Mouse (Mus musculus) heart, postnatal 36 days (tissue): ENCODE results near the gene Hip1. TPM values are rescaled to one million over a fixed set of nuclear protein-coding genes. Genes with fewer than 3 reads are reported as not detected.
"Not testable (repeated sequence)": the region's sequence is repeated elsewhere in the genome, so short reads cannot be mapped to it uniquely, and the experiment has no call there.

ENCODE experiments used
- DNase-seq, 2 experiments: peaks; one replicate each; pipeline ENCODE4 v3.0.0; 2021 to 2022
- intact Hi-C: fragments of 180-260 bp; cut with DNase I; formaldehyde crosslinking; loops from one replicate; pipeline ENCODE4 v1.15.1; 2025
- microRNA-seq, 2 experiments: library from miRNA; unstranded; fragments of <30 nt; microRNA quantifications; one replicate each; pipeline ENCODE4 v1.2.0; 2021; ENCODE audit warnings: borderline number of aligned reads in 2 of 2
- total RNA-seq, 2 experiments: library from RNA; stranded (reverse); gene quantifications; 2 replicates each; pipeline ENCODE4 v1.2.3; 2021

The Hip1 gene
- total RNA-seq, 2 experiments from 2014 or later, result 32.6 to 38.6 TPM

GRCm38 (mm10) chr5:135381356-135381925 is 163.5 kb downstream of the Hip1 start:
- peak in 1 of 2 experiments; percentile 26 for DNase-seq
- intact Hi-C loops, result no loop called here

DNA sequence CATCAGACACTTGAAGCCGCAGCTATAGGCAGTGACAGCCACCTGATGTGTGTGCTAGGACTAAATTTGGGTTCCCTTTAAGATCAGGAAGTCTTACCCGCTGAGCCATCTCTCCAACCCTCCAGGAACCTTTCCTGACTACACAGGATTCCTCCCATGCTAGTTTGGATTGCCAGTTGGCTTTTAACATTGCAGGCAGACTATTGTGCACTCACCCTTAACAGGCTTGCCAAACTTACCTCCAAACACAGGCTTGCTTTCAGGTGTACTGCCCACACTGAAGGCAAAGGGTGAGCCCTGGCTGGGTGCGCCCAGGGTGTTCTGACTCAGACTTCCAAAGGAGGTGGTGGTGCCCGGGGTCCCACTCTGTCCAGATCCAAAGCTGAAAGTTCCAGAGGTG is 164.2 kb downstream of the Hip1 start:
- intact Hi-C loops, result no loop called here
- DNase-seq, result no peak

DNA sequence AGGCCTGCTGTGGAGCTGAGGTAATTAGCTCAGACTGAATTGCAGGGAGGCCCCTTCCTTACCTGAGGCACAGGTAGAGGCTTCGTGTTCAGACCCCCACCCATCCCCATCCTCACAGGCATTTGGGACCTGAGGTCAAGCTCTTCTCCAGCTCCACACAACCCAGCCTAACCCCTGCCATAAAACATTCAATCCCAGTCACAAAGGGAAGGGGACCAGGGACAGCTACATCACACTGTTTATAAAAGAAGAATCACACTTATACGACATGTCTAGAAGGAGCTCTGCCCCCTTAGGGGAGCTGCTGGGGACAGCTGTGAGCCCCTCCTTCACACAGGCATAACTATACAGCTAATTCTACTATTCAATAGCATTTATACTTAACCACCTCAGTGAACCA is 168.6 kb downstream of the Hip1 start:
- intact Hi-C loops, result no loop called here
- DNase-seq, result no peak

DNA sequence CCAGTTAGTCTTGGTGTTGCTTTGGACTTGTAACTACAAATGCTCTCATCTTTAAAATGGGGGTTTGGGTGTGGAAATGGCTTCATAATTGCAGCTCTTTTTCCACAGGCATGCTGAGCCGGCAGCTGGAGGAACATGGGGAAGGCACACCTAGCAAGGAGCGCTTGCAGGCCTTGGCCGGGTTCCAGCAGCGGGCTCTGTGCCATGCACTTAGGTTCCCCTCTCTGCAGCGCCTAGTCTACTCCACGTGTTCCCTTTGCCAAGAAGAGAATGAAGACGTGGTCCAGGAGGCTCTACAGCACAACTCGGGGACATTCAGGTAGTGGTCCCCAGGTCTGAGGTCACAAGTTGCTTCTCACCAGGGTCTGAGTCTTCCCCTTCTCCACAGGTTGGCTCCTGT is 169.8 kb downstream of the Hip1 start:
- peak in 1 of 2 experiments; percentile 31 for DNase-seq
- intact Hi-C loops, result no loop called here

DNA sequence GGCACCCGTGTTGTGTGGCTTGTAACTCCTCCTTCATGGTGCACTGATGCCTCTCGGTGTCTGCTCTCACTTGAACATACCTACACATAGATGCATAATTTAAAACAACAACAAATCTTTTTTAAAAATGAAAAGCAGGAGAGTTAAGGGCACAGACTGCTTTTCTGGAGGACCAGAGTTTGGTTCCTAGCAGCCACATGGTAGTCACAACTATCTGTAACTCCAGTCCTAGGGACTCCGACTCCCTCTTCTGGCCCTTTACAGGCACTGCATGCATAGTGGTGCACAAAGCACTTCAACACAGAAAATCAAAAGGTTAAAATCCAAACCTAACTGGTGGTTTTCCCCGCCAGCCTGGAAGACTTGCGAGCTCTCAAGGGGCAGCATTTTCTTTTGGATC is 171.3 kb downstream of the Hip1 start:
- intact Hi-C loops, result no loop called here
- DNase-seq, result no peak

DNA sequence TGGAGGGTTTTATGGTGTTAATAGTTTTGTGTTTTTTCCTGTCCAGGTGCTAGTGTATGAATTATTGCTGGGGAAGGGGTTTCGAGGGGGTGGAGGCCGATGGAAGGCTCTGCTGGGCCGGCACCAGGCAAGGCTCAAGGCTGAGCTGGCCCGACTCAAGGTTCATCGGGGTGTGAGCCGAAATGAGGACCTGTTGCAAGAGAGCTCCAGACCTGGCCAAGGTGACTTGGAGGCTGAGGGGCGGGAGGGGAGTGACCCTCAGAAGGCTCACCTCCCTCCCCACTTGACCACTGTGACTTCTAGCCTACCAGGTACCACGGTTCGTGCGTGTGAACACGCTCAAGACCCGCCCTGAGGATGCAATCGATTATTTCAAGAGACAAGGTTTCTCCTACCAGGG is 173.7 kb downstream of the Hip1 start:
- intact Hi-C loops, result no loop called here
- no peak for DNase-seq

DNA sequence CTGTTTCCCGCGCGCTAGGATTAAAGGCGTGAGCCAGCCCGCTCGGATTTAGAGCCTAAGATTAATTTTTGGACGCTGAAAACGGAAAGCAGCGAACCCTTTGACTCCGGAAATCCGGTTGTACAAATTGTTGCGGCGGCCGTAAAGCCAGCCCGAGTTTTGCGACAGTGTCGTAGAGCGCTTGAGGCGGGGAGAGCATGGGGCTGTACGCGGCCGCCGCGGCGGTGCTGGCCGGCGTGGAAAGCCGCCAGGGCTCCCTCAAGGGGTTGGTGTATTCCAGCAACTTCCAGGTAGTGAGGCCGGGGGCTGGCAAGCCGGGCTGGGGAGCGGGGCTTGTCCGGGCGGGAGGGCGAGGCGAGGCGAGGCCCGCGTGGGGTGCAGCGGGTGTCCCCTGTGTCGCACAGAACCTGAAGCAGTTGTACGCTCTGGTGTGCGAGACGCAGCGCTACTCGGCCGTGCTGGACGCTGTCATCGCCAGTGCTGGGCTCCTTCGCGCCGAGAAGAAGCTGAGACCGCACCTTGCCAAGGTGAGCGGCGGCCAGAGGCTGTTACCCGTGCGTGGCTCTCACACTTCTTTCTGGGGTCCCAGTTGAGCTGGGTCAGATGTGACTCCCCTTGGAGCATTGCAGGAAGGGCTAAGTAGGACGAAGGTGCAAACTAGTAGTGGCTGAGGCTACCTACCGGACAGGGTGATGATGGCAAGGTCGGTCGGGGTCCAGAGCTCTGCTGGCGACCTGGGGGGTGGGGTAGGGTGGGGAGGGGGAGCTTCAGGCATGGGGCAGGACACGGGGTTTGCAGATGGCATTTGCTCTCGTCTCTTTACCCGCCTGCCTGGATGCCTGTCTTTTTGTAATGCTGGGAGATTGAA is 174.9 kb downstream of the Hip1 start, which contains the start of gene Nsun5:
Gene Nsun5 (plus strand): TSS at position 167 of the 868 bp plus-strand sequence.
- peak; percentile 94 to 99 for DNase-seq
- intact Hi-C loops, result no loop called here

DNA sequence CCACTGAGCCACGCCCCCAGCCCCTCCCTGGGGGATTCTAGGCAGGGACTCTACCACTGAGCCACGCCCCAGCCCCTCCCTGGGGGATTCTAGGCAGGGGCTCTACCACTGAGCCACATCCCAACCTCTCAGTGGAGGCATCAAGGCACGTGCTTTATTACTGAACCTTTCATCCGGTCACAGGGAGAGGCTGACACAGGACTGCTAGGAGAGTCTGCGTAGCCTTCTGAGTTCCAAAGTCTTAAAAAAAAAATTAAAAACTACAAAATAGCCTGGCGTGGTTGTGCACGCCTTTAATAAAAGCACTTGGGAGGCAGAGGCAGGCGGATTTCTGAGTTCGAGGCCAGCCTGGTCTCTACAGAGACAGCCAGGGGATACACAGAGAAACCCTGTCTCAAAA is 175.7 kb downstream of the Hip1 start:
- DNase-seq, intact Hi-C loops: not testable (repeated sequence)

GRCm38 (mm10) chr5:135368312-135368711 is 176.6 kb downstream of the Hip1 start:
- intact Hi-C loops, result no loop called here
- DNase-seq, result no peak

GRCm38 (mm10) chr5:135367841-135368240 is 177.1 kb downstream of the Hip1 start:
- intact Hi-C loops, result no loop called here

DNA sequence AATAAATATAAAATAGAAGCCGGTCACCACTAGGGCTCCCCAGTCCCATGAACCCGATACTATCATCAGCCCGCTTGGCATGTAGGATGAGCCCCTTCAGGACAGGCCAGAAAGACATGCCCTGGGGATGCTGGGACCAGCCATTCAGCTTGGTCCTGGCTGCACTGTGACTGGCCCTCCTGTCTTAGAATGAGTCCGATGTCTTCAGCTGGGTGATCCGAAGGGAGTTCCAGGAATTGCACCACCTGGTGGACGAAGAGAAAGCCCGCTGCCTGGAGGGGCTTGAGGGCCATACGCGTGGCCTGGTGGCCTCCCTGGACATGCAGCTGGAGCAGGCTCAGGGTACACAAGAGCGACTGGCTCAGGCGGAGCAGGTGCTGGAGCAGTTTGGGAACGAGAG is 181.4 kb downstream of the Hip1 start:
- intact Hi-C loops, result no loop called here
- no peak for DNase-seq

More at GRCm38 (mm10) chr5:135367841-135368240, 177.1 kb downstream of the Hip1 start:
- no peak for DNase-seq

DNA sequence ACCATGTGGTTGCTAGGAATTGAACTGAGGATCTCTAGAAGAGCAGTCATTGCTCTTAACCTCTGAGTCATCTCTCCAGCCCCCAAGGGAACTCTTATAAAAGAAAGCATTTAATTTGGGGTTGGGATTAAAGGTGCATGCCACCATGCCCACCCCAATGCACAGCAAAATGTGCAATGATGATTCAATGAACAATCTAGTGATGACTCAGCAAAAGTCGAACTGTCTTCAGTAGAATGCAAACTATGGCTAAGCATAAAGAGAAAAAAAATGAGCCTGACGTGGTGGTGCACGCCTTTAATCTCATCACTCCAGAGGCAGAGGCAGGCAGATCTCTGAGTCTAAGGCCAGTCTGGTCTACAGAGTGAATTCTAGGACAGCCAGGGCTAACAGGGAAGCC is 182.3 kb downstream of the Hip1 start:
- intact Hi-C loops, result no loop called here
- no peak for DNase-seq

DNA sequence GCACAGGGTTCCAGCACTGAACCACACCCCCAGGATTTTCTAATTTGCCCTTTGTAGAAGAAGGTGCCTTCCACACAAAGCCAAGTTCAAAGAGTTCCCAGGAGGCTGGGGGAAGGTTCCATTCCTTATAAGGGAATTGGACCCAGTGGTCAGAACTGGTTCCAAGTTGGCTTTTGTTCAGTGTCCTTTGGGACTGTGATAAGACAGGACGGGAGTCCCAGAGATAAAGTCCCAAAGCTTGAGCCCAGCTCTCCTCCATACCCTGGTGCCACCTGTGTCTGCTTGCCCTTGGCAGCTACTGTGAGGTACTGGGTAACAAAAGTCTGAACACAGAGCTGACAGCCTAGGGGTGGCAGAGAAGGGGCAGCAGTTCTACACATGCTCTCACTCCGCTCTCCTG is 185.1 kb downstream of the Hip1 start:
- DNase-seq, result peak; percentile 27 to 42
- intact Hi-C loops, result no loop called here

- DNase-seq, result peak in 1 of 2 experiments; percentile 31
- intact Hi-C loops, result no loop called here
Measured at GRCm38 (mm10) chr5:135357556-135357955, 187.4 kb downstream of the Hip1 start.

Small RNA genes lying within 50 kb of the gene (microRNA-seq; reads per million reads assigned to microRNA genes)
- 0 reads per million in 2 experiments for gene Mir7033

Other genes starting within 250 kb of the Hip1 start
- gene Fkbp6, start 195.1 kb downstream of the Hip1 start, total RNA-seq, result under 1 TPM in 1 of 2 experiments, not detected in 1; 0.61 TPM
- not detected for gene Trim50, start 191.8 kb downstream of the Hip1 start, total RNA-seq
- gene Nsun5, start 175.2 kb downstream of the Hip1 start, total RNA-seq, result 10 to 100 TPM; 13.0 to 17.8 TPM
- gene Pom121, start 150.6 kb downstream of the Hip1 start, total RNA-seq, result 10 to 100 TPM; 11.7 to 11.9 TPM
- not detected for gene Ccl26, start 18.4 kb upstream of the Hip1 start, total RNA-seq
- 1 to 10 TPM; 1.4 to 2.7 TPM for gene Ccl24, start 27.9 kb upstream of the Hip1 start, total RNA-seq
- gene Rhbdd2, start 87.5 kb upstream of the Hip1 start, total RNA-seq, result 10 to 100 TPM; 18.5 to 18.9 TPM
- gene Por, start 124.9 kb upstream of the Hip1 start, total RNA-seq, result 10 to 100 TPM; 69.8 to 76.4 TPM
- 10 to 100 TPM; 12.9 to 18.3 TPM for gene Tmem120a, start 199.3 kb upstream of the Hip1 start, total RNA-seq
- gene Styxl1, start 233.3 kb upstream of the Hip1 start, total RNA-seq, result not detected
- gene Mdh2, start 233.4 kb upstream of the Hip1 start, total RNA-seq, result 1,000 to 10,000 TPM; 1,890 to 1,983 TPM